Mouse (Mus musculus): Measurements from ENCODE around the gene Col4a2.

GRCm38 (mm10) chr8:11454228-11454627 is 141.6 kb downstream of the Col4a2 start:
- no peak for TF ChIP-seq CTCF (IDR thresholded peaks at IDR 0.05; ENCODE audit: extremely low read depth, insufficient read depth, low read length)
- no peak for TF ChIP-seq POLR2A (IDR thresholded peaks at IDR 0.05; ENCODE audit: extremely low read depth, insufficient read depth, low read length)
